Mouse (Mus musculus): ENCODE measurements around the gene Sp2. TPM values are rescaled to one million over a fixed set of nuclear protein-coding genes. Genes with fewer than 3 reads are reported as not detected.

The Sp2 gene
- polyA plus RNA-seq, 1 experiment: 13.9 TPM

- peaks cover 14% of the 10 kb centered on the region for H3K27me3 ChIP-seq (ENCODE audit: control insufficient read depth, insufficient read depth, insufficient read length)
- H3K4me3 ChIP-seq (ENCODE audit: insufficient read depth, poor library complexity, severe bottlenecking): no peak overlapping the region
- no peaks in the 10 kb centered on the region for H3K79me3 ChIP-seq (ENCODE audit: low read depth)
- H3K79me2 ChIP-seq (ENCODE audit: control insufficient read depth, insufficient read depth): no peaks in the 10 kb centered on the region
- no peak overlapping the region for H3ac ChIP-seq (ENCODE audit: control insufficient read depth, insufficient read length, low read depth)
- no peaks in the 10 kb centered on the region for H3K36me3 ChIP-seq (ENCODE audit: control insufficient read depth, insufficient read depth)
- TF ChIP-seq FOSL1 (IDR thresholded peaks at IDR 0.05; ENCODE audit: insufficient read depth, low read length, poor library complexity, severe bottlenecking) (no peak), MAX (IDR thresholded peaks at IDR 0.05) (no peak), CEBPB (IDR thresholded peaks at IDR 0.05; ENCODE audit: low read depth) (no peak), CTCF (IDR thresholded peaks at IDR 0.05; ENCODE audit: control insufficient read depth, insufficient read depth, insufficient read length) (no peak), USF1 (IDR thresholded peaks at IDR 0.05; ENCODE audit: low read depth) (no peak), MYOG (IDR thresholded peaks at IDR 0.05; ENCODE audit: control insufficient read depth, extremely low read depth, insufficient read length) (no peak), MYOD1 (IDR thresholded peaks at IDR 0.05; ENCODE audit: control insufficient read depth, insufficient read length, low read depth) (no peak)
These were observed 53.5 kb downstream of the Sp2 start for GRCm38 (mm10) chr11:96929096-96929765.

GRCm38 (mm10) chr11:96928691-96929090, 54.1 kb downstream of the Sp2 start:
- Histone ChIP-seq H3ac (ENCODE audit: control insufficient read depth, insufficient read length, low read depth) (no peak overlapping the region), H3K79me3 (ENCODE audit: low read depth) (no peaks in the 10 kb centered on the region), H3K4me3 (ENCODE audit: insufficient read depth, poor library complexity, severe bottlenecking) (no peak overlapping the region), H3K27me3 (ENCODE audit: control insufficient read depth, insufficient read depth, insufficient read length) (peaks cover 14% of the 10 kb centered on the region), H3K36me3 (ENCODE audit: control insufficient read depth, insufficient read depth) (no peaks in the 10 kb centered on the region), H3K79me2 (ENCODE audit: control insufficient read depth, insufficient read depth) (no peaks in the 10 kb centered on the region)
- no peak for TF ChIP-seq USF1 (IDR thresholded peaks at IDR 0.05; ENCODE audit: low read depth)
- TF ChIP-seq MYOG (IDR thresholded peaks at IDR 0.05; ENCODE audit: control insufficient read depth, extremely low read depth, insufficient read length): no peak
- TF ChIP-seq MAX (IDR thresholded peaks at IDR 0.05): no peak
- no peak for TF ChIP-seq CEBPB (IDR thresholded peaks at IDR 0.05; ENCODE audit: low read depth)

GRCm38 (mm10) chr11:96928088-96928487, 54.7 kb downstream of the Sp2 start, which contains the start of gene Prr15l:
Gene Prr15l (plus strand): TSS chr11:96928104.
- Histone ChIP-seq H3K79me2 (ENCODE audit: control insufficient read depth, insufficient read depth) (no peaks in the 10 kb centered on the region), H3K4me3 (ENCODE audit: insufficient read depth, poor library complexity, severe bottlenecking) (no peak within 1 kb of the TSS), H3K27me3 (ENCODE audit: control insufficient read depth, insufficient read depth, insufficient read length) (peaks cover 14% of the 10 kb centered on the region), H3K36me3 (ENCODE audit: control insufficient read depth, insufficient read depth) (no peaks in the 10 kb centered on the region), H3ac (ENCODE audit: control insufficient read depth, insufficient read length, low read depth) (no peak within 1 kb of the TSS), H3K79me3 (ENCODE audit: low read depth) (no peaks in the 10 kb centered on the region)
- TF ChIP-seq MYOD1 (IDR thresholded peaks at IDR 0.05; ENCODE audit: control insufficient read depth, insufficient read length, low read depth) (no peak), USF1 (IDR thresholded peaks at IDR 0.05; ENCODE audit: low read depth) (no peak), CEBPB (IDR thresholded peaks at IDR 0.05; ENCODE audit: low read depth) (no peak), FOSL1 (IDR thresholded peaks at IDR 0.05; ENCODE audit: insufficient read depth, low read length, poor library complexity, severe bottlenecking) (no peak), MAX (IDR thresholded peaks at IDR 0.05) (no peak), CTCF (IDR thresholded peaks at IDR 0.05; ENCODE audit: control insufficient read depth, insufficient read depth, insufficient read length) (no peak)

- H3K36me3 ChIP-seq (ENCODE audit: control insufficient read depth, insufficient read depth): no peaks in the 10 kb centered on the region
- H3K79me2 ChIP-seq (ENCODE audit: control insufficient read depth, insufficient read depth): no peaks in the 10 kb centered on the region
- no peak for TF ChIP-seq MYOD1 (IDR thresholded peaks at IDR 0.05; ENCODE audit: control insufficient read depth, insufficient read length, low read depth)
- TF ChIP-seq FOSL1 (IDR thresholded peaks at IDR 0.05; ENCODE audit: insufficient read depth, low read length, poor library complexity, severe bottlenecking): no peak
- H3K79me3 ChIP-seq (ENCODE audit: low read depth): no peaks in the 10 kb centered on the region
- no peak overlapping the region for H3ac ChIP-seq (ENCODE audit: control insufficient read depth, insufficient read length, low read depth)
- peaks cover 12% of the 10 kb centered on the region for H3K27me3 ChIP-seq (ENCODE audit: control insufficient read depth, insufficient read depth, insufficient read length)
- H3K4me3 ChIP-seq (ENCODE audit: insufficient read depth, poor library complexity, severe bottlenecking): no peak overlapping the region
These were observed 56.2 kb downstream of the Sp2 start for GRCm38 (mm10) chr11:96926587-96926986.

- Histone ChIP-seq H3ac (ENCODE audit: control insufficient read depth, insufficient read length, low read depth) (no peak overlapping the region), H3K36me3 (ENCODE audit: control insufficient read depth, insufficient read depth) (no peaks in the 10 kb centered on the region), H3K79me3 (ENCODE audit: low read depth) (no peaks in the 10 kb centered on the region), H3K4me3 (ENCODE audit: insufficient read depth, poor library complexity, severe bottlenecking) (no peak overlapping the region), H3K79me2 (ENCODE audit: control insufficient read depth, insufficient read depth) (no peaks in the 10 kb centered on the region), H3K27me3 (ENCODE audit: control insufficient read depth, insufficient read depth, insufficient read length) (peaks cover 10% of the 10 kb centered on the region)
- TF ChIP-seq CEBPB (IDR thresholded peaks at IDR 0.05; ENCODE audit: low read depth): no peak
- no peak for TF ChIP-seq FOSL1 (IDR thresholded peaks at IDR 0.05; ENCODE audit: insufficient read depth, low read length, poor library complexity, severe bottlenecking)
- TF ChIP-seq MYOG (IDR thresholded peaks at IDR 0.05; ENCODE audit: control insufficient read depth, extremely low read depth, insufficient read length): no peak
- TF ChIP-seq MAX (IDR thresholded peaks at IDR 0.05): no peak
- no peak for TF ChIP-seq MYOD1 (IDR thresholded peaks at IDR 0.05; ENCODE audit: control insufficient read depth, insufficient read length, low read depth)
- no peak for TF ChIP-seq USF1 (IDR thresholded peaks at IDR 0.05; ENCODE audit: low read depth)
- no peak for TF ChIP-seq CTCF (IDR thresholded peaks at IDR 0.05; ENCODE audit: control insufficient read depth, insufficient read depth, insufficient read length)
These were observed 57.1 kb downstream of the Sp2 start for GRCm38 (mm10) chr11:96925469-96926148.

GRCm38 (mm10) chr11:96924861-96925260, 57.9 kb downstream of the Sp2 start:
- peaks cover 10% of the 10 kb centered on the region for H3K27me3 ChIP-seq (ENCODE audit: control insufficient read depth, insufficient read depth, insufficient read length)
- no peak overlapping the region for H3ac ChIP-seq (ENCODE audit: control insufficient read depth, insufficient read length, low read depth)
- TF ChIP-seq CEBPB (IDR thresholded peaks at IDR 0.05; ENCODE audit: low read depth): no peak
- no peak for TF ChIP-seq MYOD1 (IDR thresholded peaks at IDR 0.05; ENCODE audit: control insufficient read depth, insufficient read length, low read depth)
- TF ChIP-seq USF1 (IDR thresholded peaks at IDR 0.05; ENCODE audit: low read depth): no peak
- no peak for TF ChIP-seq MYOG (IDR thresholded peaks at IDR 0.05; ENCODE audit: control insufficient read depth, extremely low read depth, insufficient read length)
- no peak for TF ChIP-seq MAX (IDR thresholded peaks at IDR 0.05)
- no peak for TF ChIP-seq FOSL1 (IDR thresholded peaks at IDR 0.05; ENCODE audit: insufficient read depth, low read length, poor library complexity, severe bottlenecking)
- no peaks in the 10 kb centered on the region for H3K36me3 ChIP-seq (ENCODE audit: control insufficient read depth, insufficient read depth)
- H3K4me3 ChIP-seq (ENCODE audit: insufficient read depth, poor library complexity, severe bottlenecking): no peak overlapping the region
- no peaks in the 10 kb centered on the region for H3K79me2 ChIP-seq (ENCODE audit: control insufficient read depth, insufficient read depth)
- H3K79me3 ChIP-seq (ENCODE audit: low read depth): no peaks in the 10 kb centered on the region

Measured in C2C12 (cell line).